Mouse (Mus musculus): ENCODE data around the gene Park7.

The Park7 gene

DNA sequence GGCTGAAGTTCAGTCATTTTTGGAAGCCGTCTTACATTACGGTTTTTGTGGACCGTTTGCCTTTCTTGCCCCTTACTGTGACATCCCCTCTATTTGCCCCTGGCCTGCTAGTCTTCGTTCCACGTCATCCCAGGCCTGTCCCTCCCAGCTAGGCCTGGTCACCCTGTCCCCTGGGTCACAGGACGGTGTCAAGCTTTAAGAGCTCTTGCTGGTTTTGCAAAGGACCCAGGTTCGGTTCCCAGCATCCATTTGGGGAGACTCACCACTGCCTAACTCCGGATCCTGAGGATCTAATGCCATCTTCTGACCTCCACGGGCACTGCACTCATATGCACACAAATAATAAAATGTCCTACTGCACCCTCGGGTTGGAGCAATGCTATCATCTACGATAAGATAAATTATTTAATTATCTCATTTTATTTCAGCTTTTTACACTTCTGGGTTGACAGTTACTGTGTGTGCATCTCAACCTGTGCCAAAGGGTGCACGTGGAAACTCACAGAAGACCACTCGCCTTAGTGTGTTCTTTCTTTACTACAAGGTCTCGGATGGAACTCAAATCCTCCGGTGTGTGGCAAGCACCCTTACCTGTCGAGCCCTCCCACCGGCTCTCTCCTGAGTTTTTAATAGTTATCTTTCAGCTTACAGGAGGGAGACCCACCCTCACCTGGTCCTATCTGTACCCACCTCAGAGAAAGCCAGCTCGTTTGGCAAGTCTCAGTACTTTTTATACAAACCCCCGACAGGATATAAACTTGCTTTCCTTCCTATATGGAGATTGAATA is 3.9 kb downstream of the Park7 start:
- DNase-seq: no peak

GRCm38 (mm10) chr4:150909451-150910156 is 4.6 kb downstream of the Park7 start:
- DNase-seq: peak; percentile 96

- peak; percentile 18 for DNase-seq
Measured at GRCm38 (mm10) chr4:150908512-150908911, 5.7 kb downstream of the Park7 start.

DNA sequence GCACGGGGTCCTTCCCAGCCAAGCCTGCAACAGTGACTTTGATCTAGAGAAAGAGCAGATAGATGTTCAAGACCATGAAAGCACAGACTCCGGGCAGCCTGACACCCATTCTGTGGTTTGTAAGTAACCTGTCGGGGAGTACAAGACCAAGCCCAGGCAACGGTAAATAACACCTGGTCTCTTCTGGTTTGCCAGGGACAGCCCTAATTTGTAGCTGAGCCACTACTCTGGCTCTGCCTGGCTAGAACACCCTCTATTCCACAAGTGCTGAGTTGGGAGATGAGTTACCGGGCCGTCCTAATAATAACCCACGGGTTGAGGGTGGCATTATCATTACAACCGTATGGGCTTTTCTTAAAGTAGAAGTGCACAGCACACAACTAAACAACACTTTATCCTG is 7.1 kb downstream of the Park7 start:
- DNase-seq: peak; percentile 12

DNA sequence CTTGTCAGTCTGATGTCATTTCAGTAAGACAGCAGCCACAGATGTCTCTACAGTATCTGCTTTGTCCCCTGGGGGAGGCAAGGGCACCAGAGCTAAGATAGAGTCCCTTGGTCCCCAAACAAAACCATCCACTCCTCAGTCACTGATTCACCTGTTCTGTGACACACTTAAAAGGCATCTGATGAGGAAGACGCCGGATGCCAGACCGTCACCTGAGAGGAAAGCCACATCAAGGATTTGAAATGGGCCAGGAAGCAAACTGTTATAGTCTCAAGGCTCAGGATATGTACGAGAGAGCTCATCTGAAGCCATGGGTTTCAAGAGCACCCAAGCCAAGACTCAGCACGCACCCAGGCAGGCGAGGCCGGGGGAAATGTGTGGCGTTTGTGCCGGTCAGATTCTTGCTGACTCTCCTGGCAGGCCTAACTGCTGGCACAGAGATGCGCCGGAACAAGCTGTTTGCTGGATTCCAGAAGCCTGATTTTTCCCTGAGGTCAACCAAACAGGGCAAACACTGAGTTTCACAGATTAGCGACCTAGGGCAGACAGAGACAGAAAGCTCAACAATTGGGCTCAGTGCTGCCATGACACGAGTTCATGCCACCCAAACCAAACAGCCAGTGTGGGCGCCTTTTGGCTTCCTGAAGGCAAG is 11.0 kb downstream of the Park7 start:
- peak; percentile 72 for DNase-seq

GRCm38 (mm10) chr4:150902062-150902461 is 12.2 kb downstream of the Park7 start:
- DNase-seq: peak; percentile 70

GRCm38 (mm10) chr4:150901651-150902050 is 12.6 kb downstream of the Park7 start:
- DNase-seq: peak; percentile 81

GRCm38 (mm10) chr4:150900486-150900885 is 13.8 kb downstream of the Park7 start:
- DNase-seq: peak; percentile 49

- peak; percentile 74 for DNase-seq
Measured at GRCm38 (mm10) chr4:150898716-150899365, 15.4 kb downstream of the Park7 start.

- no peak for DNase-seq
Measured at GRCm38 (mm10) chr4:150896896-150897624, 17.2 kb downstream of the Park7 start.

- DNase-seq: peak; percentile 32
Measured at GRCm38 (mm10) chr4:150894718-150895501, 19.3 kb downstream of the Park7 start.

GRCm38 (mm10) chr4:150891308-150891707 is 22.9 kb downstream of the Park7 start:
- DNase-seq: no peak

- peak; percentile 31 for DNase-seq
Measured at GRCm38 (mm10) chr4:150889955-150890315, 24.3 kb downstream of the Park7 start.

DNA sequence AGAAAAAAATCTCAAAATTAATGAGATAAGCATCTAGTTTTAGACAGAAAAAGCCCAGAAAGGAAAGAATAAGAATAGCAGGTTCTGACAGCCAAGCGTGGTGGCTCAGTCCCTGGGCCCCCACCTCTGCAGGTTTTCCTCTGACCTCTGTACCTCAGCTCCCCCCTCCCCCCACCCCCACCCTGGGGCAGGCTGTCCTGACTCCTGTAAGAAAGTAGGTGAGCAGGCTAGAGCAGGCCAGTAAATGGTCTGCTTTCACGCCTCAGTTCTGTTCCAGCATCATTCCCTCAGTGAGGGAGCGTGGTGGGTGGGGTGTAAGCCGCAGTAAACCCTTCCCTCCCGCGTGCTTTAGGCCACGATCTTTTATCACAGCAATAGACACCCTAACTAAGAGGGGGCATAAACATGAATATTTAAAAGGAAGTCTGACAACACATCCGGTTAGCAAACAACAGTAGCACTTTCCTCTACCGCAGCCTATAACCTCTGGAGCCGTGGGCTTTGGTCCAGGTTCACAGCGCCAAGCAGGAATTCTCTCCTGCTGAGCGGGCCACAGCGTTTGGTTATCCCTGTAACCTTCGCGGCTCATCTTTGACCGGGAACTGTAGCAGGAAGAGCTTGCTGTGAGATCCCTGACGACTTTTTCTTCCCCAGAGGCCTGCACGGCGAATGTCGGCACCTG is 24.8 kb downstream of the Park7 start:
- DNase-seq: peak; percentile 38

DNA sequence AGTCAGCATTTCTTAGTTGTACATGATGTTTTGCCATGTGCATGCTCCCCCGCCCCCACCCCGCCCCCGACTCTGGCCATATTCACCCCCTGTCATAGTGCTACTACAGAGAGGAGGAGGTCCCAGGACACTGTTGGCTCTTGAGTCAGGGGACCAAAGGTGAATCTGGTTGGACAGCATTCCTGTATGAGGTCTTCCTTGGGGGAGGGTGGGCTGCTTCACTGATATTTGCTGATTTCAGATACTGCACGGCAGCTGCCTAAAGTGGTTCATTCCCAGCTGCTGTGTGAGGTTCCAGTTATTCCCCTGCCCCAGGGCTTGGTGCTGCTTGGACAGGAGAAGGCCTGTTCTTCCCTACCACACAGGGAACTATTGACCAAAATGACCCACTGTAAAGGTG is 25.7 kb downstream of the Park7 start:
- peak; percentile 4 for DNase-seq

GRCm38 (mm10) chr4:150887903-150888302 is 26.3 kb downstream of the Park7 start:
- DNase-seq: no peak

GRCm38 (mm10) chr4:150882632-150883031 is 31.6 kb downstream of the Park7 start:
- DNase-seq: no peak

GRCm38 (mm10) chr4:150880364-150880763 is 33.9 kb downstream of the Park7 start:
- DNase-seq: no peak

DNA sequence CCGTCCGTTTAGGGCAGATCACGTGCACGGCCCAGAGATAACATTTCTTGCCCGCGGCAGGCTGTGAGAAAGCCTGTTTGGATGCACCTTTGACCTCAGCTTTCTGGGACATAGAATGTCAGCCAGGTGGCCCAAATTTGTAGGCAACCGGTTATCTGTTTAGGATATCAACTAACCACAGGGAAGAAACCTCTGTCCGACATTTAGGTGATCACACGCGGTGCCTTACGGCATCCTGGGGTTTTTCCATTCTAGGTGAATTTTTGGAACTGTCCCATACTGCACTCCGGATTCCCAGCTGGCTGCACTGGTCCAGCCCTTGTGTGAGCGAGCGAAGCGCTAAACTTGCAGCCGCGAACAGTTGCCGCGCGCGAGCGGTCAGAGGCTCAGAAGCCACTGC is 34.6 kb downstream of the Park7 start:
- no peak for DNase-seq

GRCm38 (mm10) chr4:150875393-150875792 is 38.8 kb downstream of the Park7 start:
- no peak for DNase-seq

GRCm38 (mm10) chr4:150874416-150874815 is 39.8 kb downstream of the Park7 start:
- DNase-seq: peak; percentile 15
